Mouse (Mus musculus): ENCODE results near the gene Taf12.

DNA sequence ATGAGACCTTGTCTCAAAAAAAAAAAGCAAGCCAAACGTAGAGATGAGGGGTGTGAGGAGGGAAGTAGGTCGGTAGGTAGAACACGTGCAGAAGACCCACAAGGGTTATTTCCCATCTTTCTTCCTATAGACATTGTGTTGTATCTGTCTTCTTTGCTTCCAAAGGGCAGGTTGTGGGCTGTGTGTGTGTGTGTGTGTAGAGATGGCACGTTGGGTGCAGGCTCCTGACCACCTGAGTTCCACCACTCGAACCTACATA is 11.9 kb upstream of the Taf12 start:
- no peak for TF ChIP-seq CTCF (IDR thresholded peaks at IDR 0.05; ENCODE audit: low read depth)
- TF ChIP-seq EP300 (optimal IDR thresholded peaks at IDR 0.05) = no peak
